Mouse (Mus musculus): ENCODE measurements around the gene Tomm20.

The Tomm20 gene

GRCm38 (mm10) chr8:126961516-126961915 is 15.9 kb upstream of the Tomm20 start:
- DNase-seq (ENCODE audit: low spot score), result no peak

GRCm38 (mm10) chr8:126951900-126952636 is 6.4 kb upstream of the Tomm20 start:
- DNase-seq (ENCODE audit: low spot score), result no peak

DNA sequence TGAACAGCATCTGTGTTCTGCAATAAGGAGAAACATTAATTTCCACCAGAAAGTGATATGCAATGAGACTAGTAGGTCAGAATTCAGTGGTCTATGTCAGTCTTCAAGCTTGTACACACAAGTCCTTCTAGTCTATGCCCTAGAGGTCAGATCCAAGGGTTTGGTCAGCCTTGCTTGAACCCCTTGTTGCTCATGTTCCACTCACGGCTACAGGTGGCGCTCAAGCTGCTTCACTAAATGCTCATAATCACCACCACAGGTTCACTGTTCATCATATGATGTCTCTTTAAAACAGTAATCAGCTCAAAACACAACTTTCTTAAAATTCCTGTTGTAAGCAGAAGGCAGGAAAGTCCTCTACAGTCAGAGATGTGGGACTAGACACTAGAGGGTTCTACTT is 3.9 kb upstream of the Tomm20 start:
- DNase-seq (ENCODE audit: low spot score), result no peak

DNA sequence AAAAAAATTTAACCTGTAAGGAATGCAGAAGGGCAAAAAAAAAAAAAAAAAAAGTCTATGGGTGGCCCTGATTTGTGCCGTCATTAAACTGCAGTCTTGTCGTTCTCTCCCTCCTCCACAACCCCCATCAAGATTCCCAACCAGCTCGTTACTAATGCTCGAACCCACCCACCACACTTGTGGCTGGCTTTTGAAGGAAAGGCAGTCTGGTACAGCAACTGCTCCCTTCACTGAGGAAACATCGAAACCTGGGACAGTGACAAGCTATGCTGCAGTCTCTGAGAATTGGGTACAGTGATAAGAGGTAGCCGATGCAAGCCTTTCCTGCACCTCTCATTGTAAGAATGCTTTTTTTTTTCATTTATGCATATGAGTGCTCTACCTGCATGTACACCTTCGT is 800 bp upstream of the Tomm20 start:
- DNase-seq (ENCODE audit: low spot score), result no peak

DNA sequence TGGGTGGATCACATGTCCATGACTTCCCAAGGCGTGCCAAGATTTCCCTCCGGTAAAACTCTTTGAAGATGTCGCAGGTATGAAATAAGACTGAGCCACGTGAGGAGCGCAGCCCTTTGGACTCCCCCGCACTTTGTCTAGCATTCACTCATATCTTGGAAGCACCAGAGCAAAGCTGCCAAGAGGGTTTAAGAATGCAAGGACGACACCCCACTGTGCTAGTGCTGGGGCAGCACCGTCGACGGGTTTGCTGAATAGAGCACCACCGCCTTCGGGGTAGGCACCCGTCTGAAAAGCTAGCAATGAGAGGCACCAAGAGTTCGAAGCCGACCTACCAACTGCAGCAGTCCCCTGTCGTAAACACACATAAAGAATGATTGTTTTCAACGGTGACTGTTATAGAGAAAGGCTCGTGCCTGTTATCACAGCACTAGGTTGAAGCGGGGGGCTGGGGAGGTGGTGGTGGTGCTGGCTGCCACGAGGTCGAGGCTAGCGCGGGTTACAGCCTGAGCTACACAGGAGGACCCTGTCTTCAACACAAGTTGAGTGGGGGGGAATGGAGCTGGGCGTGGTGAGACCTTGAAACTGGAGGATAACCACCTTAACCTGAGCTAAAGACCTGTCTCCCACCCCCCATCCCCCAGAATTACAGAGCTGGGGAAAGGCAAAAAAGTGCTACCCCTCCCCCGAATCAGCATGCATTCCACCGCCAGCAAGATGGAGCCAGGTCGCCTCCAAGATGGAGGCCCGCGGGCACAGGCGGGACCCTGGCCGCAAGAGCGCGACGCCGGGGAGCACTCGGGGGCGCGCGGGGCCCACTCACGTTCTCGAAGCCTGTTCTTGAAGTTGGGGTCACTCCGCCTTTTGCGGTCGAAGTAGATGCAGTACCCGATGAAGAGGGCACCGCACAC is 608 bp downstream of the Tomm20 start:
- peak; percentile 30 for DNase-seq (ENCODE audit: low spot score)

DNA sequence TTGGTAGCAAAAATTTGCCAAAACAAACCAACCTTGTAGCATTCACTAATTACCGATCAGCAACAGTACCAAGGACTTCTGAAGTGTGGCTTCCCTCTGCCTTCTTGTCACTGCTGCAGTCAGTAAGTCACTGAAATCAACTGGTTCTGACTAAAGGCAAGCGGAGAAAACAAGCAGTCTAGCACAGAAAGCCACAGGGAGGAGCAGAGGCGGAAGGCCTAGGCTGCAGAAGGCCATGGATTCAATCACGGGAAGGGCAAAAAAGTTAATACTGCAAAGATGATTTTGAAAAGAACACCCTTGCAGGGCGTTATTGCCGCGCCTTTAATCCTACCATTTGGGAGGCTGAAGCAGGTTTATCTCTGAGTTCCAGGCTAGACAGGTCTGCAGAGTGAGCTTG is 2.1 kb downstream of the Tomm20 start:
- DNase-seq (ENCODE audit: low spot score), result no peak

DNA sequence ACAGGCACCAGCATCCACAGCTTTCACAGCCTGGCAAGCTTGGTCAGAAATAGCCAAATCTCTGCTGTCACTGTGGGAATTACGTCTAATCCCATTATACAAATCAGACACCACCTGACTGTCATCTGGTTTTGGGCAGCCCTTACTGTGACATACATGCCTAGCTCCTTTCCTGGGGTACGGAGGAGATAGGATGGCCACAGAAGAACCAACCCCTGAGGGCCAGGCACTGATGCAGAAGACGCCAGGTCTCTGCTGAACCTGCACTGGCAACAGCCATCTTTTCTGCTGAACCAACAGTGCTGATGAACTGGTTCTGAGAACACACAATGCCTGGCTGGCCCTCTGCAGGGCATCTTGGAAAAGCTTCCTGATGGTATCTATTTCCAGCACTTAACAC is 8.3 kb downstream of the Tomm20 start:
- no peak for DNase-seq (ENCODE audit: low spot score)

DNA sequence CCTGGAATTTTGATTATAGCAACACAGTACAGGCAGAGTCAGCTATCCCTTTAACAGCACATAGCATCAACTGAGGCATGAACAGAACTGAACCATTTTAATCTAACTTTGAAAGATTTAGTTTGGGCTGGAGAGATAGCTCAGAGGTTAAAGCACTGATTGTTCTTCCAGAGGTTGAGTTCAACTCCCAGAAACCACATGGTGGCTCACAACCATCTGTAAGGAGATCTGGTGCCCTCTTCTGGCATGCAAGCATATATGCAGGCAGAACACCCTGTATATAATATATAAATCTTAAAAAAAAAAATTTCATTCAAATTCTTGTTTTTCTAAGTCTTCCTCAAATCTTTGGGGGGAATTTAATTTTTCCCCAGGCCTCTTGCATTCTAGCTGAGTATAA is 9.7 kb downstream of the Tomm20 start:
- DNase-seq (ENCODE audit: low spot score), result no peak

DNA sequence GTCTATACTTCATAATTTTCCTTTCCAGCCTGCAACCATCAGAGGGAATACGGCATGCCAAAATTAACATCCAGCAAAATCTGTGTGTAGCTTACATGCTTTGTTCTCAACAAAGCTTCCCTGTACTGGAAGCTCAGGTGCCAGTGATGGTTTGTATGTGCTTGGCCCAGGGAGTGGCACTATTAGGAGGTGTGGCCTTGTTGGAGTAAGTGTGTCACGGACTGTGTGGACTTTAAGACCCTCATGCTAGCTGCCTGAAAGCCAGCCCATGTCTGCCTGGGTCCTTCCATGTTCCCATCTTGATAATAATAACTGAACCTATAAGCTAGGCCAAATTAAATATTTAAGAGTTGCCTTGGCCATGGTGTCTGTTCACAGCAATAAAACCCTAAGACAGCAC is 10.3 kb downstream of the Tomm20 start:
- DNase-seq (ENCODE audit: low spot score), result no peak

GRCm38 (mm10) chr8:126932656-126933055 is 13.0 kb downstream of the Tomm20 start:
- DNase-seq (ENCODE audit: low spot score), result no peak

DNA sequence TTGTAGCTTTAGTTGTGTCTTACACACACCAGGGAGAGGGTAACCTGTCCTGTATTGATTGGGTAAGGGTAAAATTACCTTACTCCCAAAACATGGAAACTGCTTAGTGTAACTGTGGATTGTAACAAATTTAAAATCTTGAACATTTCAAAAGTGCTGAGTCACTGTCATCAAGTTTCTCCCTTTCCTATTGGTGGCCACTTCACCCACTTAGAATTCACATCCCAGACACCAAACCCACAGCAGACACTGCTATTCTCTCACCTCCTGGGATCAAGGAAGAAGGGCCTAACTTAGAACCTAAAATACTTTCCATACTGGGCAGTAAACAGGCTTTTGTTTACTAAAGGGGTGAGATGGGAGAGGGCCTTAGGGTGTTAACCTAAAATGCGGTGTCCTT is 13.4 kb downstream of the Tomm20 start:
- DNase-seq (ENCODE audit: low spot score), result no peak

DNA sequence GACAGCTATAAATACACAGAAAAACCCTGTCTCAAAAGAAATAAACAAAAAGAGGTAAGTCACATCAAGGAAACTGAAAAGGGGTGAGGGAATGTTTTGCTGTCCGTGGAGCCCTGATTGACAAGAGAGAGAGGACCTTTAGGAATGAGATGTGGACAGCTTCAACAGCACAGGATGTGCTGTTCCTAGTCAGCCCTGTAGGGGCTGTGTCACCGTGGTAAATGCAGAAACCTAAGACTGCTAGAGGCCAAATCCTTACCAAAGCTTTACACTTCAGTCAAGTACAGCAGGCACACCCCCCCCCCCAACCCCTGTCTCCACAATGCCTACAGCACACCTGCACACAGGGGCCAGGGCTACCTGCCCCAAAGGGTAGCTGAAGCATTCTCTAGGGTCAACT is 13.9 kb downstream of the Tomm20 start:
- no peak for DNase-seq (ENCODE audit: low spot score)

DNA sequence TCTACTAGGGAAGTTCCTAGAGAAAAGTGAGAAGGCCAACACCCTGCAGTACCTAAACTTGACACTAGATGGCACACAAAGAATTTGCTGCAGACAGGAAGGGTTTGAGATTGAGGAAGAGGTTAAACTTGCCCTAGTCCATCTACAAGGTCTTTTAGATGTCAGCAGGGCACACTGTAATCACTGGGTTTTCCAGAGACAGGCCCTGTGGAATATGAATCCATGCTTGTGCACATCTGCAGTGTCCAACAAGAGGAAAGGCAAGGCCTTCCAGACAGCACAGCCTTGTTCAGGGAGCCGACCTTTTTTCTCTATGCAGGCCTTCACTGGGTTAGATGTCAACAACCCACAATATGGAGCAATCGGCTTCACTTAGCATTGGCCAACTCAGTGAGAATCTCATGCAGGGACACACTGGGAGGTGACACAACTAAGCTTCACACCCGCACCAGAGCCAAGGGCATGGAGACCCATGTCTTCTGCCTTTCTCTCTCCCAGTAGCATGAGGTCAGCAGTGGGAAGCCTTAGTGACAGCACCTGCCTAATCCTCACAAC is 16.0 kb downstream of the Tomm20 start:
- no peak for DNase-seq (ENCODE audit: low spot score)

DNA sequence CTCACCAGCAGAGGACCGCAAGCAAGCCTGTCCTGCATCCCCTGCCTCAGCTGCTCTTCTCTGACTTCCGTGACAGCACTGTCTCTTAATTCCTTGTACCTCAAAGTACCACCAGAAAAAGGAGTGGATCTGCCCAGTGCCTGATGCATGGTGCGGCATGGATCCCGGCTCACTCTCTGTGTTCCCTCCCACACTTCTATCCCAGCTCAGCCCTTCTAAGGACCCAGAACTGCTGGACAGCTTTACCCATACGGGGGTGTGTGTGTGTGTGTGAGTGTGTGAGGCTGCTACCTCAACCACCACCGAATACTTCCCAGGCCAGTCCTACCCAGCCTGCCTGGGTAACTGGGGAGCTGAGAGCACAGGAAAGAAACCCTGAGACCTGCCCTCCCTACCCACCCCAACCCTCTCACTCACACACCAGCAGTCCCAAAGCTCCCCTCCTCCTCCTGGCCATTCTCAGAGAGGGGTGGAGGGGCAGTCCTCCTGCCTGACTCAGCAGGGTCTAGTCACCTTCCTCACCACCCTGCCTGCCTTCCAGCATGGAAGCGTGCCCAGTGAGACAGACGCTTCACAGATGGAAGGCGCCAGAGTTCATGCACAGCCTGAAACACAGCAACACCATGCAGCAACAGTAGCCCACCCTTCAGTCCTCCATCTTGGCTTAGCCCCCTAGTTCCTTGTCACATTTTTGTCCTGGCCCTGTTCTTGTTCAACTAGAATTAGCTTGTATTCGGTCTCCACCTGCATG is 16.7 kb downstream of the Tomm20 start:
- no peak for DNase-seq (ENCODE audit: low spot score)

DNA sequence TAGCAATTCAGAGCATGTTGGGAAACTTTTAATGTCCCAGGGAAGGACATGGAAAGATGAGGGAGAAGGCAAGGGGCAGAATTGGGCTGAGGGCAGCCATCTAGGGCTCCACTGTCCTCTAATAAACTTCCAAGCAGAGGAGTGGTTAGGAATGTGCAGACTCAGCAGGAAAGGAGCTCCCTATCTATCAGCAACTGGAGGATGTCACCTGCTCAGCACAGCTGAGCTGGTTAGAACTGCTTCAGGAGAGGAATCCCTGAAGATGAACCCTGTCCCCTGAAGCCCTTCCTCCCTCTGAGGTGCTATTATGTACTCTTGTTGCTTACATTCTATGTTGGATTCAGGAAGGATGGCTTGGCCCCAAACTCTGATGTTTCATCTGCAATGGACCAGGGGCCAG is 17.6 kb downstream of the Tomm20 start:
- DNase-seq (ENCODE audit: low spot score), result no peak

- DNase-seq (ENCODE audit: low spot score), result no peak
Observed at GRCm38 (mm10) chr8:126927058-126927457, 18.6 kb downstream of the Tomm20 start.

DNA sequence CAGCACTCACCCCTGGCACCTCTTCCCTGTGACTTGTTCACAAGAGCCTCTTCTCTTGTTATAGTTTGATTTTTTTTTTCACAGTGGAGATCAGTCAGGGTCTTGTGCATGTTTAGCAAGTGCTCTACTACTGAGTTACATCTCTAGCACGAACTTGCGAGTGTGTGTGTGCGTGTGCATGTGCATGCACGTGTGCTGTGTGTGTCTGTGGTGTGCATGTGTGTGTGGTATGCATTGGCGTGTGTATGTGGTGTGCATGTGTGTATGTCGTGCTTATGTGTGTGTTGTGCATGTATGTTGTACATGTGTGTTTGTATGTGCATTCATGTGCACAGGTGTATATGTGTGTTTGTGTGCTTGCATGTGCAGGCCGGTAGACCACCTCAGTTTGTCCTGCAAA is 22.7 kb downstream of the Tomm20 start:
- DNase-seq (ENCODE audit: low spot score), result no peak

DNA sequence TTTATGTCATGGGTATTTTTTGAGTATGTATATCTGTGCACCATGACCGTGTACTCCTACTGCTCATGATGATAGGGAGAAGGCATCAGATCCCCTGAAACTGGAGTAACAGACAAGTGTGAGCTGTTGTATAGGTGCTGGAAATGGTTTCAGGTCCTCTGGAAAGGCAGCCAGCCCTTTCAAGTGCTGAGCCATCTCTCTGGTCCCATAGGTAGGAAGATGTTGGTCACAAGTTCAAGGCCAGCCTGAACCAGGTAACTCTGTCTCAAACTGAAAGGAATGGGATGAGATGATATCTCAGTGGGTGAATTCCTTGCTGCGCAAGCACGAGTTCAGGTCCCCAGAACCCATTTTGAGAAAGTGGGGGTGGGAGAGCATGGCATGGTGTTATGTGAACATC is 24.2 kb downstream of the Tomm20 start:
- DNase-seq (ENCODE audit: low spot score), result no peak

GRCm38 (mm10) chr8:126920845-126921244 is 24.8 kb downstream of the Tomm20 start:
- no peak for DNase-seq (ENCODE audit: low spot score)

GRCm38 (mm10) chr8:126920386-126920785 is 25.3 kb downstream of the Tomm20 start:
- DNase-seq (ENCODE audit: low spot score), result no peak

- DNase-seq (ENCODE audit: low spot score), result no peak
Observed at GRCm38 (mm10) chr8:126919703-126920102, 25.9 kb downstream of the Tomm20 start.

DNA sequence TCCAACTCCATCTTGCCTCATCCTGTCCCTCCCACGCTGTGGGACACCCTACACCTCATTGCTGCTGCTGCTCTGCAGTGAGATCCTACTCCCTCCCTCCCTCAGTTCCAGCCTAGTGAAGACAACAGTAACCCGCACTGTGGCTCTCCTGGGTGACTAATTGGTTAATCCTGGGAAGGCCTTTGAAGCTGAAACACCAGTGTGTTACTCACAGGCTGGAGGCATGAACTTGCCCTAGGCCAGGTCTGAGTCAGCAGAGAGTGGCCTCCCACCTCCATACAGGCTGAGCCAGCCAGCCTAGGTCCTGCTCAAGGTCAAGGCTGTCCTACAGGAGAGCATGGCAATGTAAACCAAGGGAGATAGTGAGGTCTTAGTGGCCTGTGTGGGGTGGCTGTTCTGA is 26.4 kb downstream of the Tomm20 start:
- DNase-seq (ENCODE audit: low spot score), result no peak
